Mouse (Mus musculus) bone marrow, adult 2 months (tissue): ENCODE measurements at regions not wholly inside any gene's neighbourhood (a gene's known extent, or its start where the extent isn't known, plus 50 kb on each side); places are given as distances from the start of the nearest gene placed in this dataset.

ENCODE experiments used
- CTCF ChIP-seq: fragments of 200-500 bp; IDR thresholded peaks from 2 replicates; pipeline ENCODE4 v1.5.1; 2011; ENCODE audit warnings: low read length, control low read depth; ENCODE audit not compliant: control insufficient read depth, insufficient read depth
- POLR2A ChIP-seq: fragments of 200-500 bp; IDR thresholded peaks from 2 replicates; pipeline ENCODE4 v1.6.1; 2011; ENCODE audit warnings: low read depth, mild to moderate bottlenecking, control low read depth, low read length, borderline replicate concordance; ENCODE audit not compliant: control insufficient read depth

GRCm38 (mm10) chr15:74347911-74348310, 288.2 kb downstream of the Mroh4 start:
- TF ChIP-seq CTCF, result no peak
- TF ChIP-seq POLR2A, result no peak
